ENCODE assay signal across 12 mouse cellular contexts in the genomic region with DNA sequence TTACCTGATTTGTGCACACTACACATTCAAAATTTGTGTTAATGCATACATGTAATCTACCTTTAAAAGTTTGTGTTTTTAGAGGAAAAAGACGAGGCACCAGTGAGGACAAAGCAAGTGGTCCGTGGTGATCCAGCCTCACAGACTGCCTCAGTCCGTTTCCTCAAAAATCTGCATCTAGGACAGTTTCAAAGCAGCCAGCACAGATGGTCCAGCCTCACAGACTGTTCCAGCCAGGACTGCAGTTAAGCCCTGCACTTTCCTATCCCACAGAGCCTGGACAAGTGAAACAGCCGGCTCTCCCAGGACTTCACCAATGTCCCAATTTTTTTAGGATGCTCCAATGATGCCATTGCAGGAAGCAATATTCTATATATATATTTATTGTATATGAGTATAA.
"Had no signal": no experiment of that assay in that cellular context is flagged by ENCODE, and none has a peak within 500 bp of the region (broad histone marks: within the 10 kb centered on the region; RNA-seq: fewer than 3 reads in every experiment).

No protein-coding gene starts in this region.

- DNase-seq: kidney, postnatal 25 days; layer of hippocampus, adult 9-11 months; liver; lung, adult 18-20 months; lung, postnatal 10 days; lung, postnatal 36 days; midbrain, embryonic 14.5 days; right cerebral cortex, adult 18-20 months; right cerebral cortex, postnatal 14 days; right cerebral cortex, postnatal 4 days; thymus, adult 18-20 months; thymus, postnatal 4 days had no signal
